Mouse (Mus musculus): ENCODE results near the gene Zfp317.
A peak's percentile ranks its signal among the peaks of the same experiment; 100 is the strongest.
"Not testable (repeated sequence)": the region's sequence is repeated elsewhere in the genome, so short reads cannot be mapped to it uniquely, and the experiment has no call there.

Zfp317 gene

DNA sequence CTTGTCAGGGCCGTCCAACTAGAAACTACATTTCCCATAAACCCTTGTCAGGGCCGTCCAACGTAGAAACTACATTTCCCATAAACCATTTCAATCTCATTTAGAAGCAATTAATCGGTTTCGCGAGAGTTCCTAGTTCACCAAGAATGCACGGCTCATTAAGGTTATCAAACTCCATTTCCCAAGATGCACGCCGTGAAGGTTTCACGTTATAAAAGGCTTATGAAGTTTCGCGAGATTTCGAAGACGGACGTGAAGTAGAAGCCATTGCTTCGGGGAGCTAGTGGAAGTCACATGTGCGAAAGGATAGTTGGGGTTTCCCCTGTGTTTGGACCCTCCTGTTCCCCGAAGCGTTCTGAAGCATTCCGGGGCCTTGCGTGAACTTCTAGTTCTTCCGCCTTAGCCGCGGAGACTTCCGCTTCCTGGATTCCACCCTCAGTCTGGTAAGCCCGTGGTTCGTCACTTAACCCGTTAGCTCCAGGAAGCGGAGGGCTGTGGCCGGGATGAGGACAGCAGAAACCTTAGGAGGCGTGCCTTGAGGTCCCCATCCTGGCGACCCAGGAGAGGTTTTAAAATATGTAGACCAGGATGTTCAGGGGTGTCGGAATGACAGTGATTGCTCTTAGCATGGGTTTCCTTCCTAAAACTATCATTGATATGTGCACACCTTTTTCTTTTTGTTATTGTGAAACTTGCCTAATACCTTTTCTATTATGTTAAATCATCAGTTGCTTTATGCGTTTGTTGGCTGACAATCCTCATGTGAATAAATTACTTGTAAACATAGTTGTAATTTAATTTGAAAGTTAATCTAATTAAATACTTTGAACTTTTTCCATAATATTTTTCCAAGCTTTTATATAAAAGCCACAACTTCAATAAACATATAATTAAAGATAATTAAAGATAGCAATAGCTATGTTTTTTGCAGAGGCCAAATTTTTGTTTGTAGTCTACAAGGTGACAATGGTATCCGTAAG lies at the start of gene Zfp317:
TSS of gene Zfp317 (plus strand) at position 260 of the 980 bp plus-strand sequence.
- peak; percentile 97 for DNase-seq (ENCODE audit: low read depth)

DNA sequence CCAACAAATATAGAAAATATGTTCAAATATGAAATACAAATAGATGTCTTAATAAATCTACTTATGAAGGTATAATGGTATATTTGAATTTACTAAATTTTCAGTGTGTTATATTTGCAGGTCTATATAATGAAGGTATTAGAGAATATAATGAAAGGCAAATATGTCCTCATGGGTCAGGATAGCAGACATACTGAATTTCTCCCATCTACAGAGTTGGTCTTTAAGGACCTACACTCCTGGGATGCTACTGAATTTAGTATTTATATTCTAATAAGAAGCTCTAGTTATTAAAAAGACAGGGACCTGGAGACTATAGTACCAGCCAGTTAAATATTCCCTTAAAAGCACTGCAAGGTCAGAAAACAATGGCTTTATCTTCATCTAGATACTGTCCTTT lies 39.6 kb upstream of the Zfp317 start, which contains the start of gene Olfr855:
TSS of gene Olfr855 (plus strand) at position 301 of the 400 bp plus-strand sequence.
- DNase-seq (ENCODE audit: low read depth) = no peak

DNA sequence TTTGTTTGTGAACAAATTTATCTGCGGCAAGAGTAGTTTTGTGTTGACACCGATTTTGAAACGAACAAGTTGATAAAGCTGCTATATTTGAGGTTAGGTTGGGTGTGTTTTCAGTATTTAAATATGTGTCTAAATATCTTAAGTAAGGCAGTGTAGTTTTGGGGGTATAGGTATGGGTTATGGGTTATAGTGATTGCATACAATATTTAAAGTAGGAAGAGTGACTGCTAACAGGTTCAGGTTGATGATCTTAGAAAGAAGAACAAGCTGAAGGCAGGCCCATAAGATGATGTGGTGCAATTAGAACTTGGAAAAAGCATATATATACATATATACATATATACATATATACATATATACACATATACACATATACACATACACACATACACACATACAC lies 605 bp upstream of the Zfp317 start:
- DNase-seq (ENCODE audit: low read depth) = no peak

DNA sequence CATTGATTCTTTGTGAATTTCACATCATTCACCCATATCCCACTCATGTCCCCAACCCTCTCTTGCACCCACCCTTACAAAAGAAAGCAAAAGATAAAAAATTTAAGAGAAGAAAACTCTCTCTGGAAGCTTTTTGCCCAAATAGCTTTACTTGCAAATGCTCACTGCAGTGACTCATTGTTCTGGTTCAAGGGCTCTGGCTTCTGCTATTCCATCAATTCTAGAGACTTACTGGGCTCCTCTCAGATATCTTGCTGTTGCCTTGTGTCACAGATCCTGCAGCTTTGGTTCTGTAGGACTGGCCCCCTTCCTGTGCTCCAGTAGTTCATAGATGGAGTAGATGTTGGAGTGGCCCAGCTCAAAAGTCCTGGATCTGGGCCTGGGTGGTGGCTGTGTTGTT lies 7.7 kb downstream of the Zfp317 start:
- no peak for DNase-seq (ENCODE audit: low read depth)

DNA sequence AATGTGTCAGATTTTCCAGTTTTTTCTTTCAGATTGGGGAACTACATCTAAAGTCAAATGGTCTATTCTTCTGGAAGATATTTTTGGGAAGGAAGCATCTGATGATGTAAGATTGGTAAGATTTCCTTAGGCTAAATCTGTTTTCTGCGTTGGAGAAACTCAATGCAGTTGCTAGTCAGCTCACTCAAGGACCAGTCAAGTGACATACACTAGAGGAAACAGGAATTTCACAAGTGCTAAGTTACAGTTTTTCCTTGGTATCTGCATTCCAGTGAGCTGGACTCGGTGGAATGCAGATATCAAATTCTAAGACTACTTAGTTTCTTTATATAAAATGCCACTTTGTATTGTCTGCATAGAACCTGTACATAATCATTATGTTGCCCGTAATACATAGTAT lies 23.3 kb downstream of the Zfp317 start:
- no peak for DNase-seq (ENCODE audit: low read depth)

DNA sequence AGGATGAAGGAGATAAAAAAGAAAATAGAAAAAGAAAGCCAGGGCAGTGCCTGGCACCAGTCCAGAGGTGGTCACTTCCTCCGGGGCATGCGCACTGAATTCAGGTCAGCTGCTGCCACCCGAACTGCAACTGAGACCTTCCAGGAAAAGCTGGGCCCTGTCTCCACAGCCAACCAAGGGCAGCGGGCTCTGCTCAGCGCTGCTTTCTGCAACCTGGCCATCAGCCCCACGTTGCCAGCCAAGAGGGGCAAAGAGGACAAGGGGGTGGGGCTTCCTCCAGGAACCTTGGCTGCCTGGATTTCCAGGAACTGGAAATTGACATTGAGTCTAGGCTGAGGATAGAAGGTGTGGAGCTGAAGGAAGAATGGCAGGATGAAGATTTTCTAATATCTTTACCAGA lies 68.4 kb downstream of the Zfp317 start:
- DNase-seq (ENCODE audit: low read depth) = no peak

DNA sequence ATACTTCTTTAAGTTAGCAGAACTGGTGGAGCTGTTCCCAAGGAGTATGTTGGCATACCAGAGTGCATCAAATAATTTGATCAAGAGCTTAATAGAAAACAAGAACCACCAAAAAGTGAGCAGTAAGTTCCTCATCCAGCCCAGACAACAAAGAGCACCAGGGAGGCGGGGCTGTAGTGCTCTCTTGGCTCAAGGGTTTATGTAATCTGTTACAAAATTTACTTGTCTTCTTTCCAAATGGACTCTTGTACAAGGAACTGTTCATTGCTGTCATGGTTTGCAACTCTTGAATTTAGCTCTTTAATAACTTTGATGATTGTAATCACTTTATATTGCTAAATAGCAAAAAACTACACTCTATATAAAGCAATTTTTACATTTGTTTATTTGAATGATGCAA lies 69.5 kb downstream of the Zfp317 start:
- no peak for DNase-seq (ENCODE audit: low read depth)

DNA sequence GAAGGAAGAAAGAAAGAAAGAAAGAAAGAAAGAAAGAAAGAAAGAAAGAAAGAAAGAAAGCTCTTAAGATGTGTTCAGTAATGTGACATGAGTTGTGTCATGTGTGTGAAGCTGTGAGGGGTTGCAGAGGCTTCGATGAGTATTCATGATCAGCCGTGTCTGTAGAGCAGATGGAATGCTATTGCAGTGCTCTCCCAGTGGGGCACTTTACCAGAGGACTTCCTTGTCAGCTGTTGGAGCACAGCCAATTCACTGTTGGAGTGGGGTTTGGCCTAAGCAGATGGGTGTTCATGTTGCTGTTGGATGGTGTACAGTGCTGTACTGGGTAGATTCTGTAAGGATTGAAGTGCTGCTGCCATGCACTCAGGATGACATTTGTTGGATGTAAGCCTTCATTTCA lies 70.5 kb downstream of the Zfp317 start:
- no peak for DNase-seq (ENCODE audit: low read depth)

DNA sequence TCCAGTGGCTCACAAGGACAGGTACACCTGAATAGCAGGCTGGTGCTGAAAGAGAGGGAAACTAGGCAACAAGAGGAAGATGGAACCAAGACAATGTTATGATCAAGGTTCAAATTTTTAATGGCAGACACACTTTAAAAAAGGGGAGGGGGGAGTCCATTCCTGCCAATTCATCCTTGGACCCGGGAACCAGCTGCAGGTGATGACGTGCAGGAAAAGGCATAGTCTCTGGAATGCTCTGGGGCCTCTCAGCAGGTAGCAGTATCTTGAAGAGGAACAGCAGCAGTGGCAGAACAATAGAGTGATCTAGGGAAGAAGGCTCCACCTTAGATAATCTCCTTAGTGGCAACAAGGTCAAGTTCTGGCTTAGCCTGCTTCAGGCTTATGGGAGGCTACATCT lies 72.4 kb downstream of the Zfp317 start:
- not testable (repeated sequence) for DNase-seq (ENCODE audit: low read depth)

DNA sequence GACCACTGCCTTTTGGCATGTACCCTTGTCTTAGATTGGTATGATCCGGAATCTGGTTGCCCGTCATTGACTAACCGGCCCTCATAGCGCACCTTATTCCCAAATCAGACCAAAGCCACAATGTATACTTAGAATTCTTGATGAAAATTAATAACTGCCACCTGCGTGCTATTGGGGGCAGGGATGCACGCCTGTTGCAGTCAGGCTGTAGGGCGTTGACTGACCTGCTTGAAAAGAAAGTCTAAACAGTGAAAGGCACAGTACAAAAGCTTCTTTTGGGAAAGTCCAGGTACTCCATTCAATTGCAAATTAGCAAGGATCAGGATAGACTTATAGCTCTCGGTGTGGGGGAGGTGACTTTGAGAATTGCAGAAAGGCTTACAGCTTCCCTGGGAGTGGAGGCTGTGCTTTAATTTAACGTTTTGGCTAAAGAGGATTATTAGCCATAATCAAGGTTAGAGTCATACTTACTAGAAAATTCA lies 73.0 kb downstream of the Zfp317 start:
- not testable (repeated sequence) for DNase-seq (ENCODE audit: low read depth)
